Mouse (Mus musculus) ZHBTc4 (cell line): Measurements from ENCODE around the gene Apoa2.

Source experiments
- DNase-seq: peaks from one replicate; pipeline ENCODE4 v3.0.0-alpha.2; 2011; ENCODE audit warnings: low read depth, low spot score

The Apoa2 gene

GRCm38 (mm10) chr1:171224857-171225256 lies at the start of gene Apoa2:
Gene Apoa2 (plus strand): TSS chr1:171225054.
- DNase-seq, result no peak

- DNase-seq, result no peak
These were observed 45.2 kb upstream of the Apoa2 start for GRCm38 (mm10) chr1:171179487-171180171.

GRCm38 (mm10) chr1:171183025-171183424 lies 41.8 kb upstream of the Apoa2 start:
- DNase-seq, result no peak

GRCm38 (mm10) chr1:171183620-171184019 lies 41.2 kb upstream of the Apoa2 start:
- no peak for DNase-seq

- no peak for DNase-seq
These were observed 40.5 kb upstream of the Apoa2 start for GRCm38 (mm10) chr1:171184314-171184713.

GRCm38 (mm10) chr1:171185655-171186054 lies 39.2 kb upstream of the Apoa2 start:
- no peak for DNase-seq

- peak; percentile 37 for DNase-seq
These were observed 36.8 kb upstream of the Apoa2 start for GRCm38 (mm10) chr1:171187851-171188700.

- peak; percentile 27 for DNase-seq
These were observed 35.8 kb upstream of the Apoa2 start for GRCm38 (mm10) chr1:171189046-171189445.

- peak; percentile 39 for DNase-seq
These were observed 35.3 kb upstream of the Apoa2 start for GRCm38 (mm10) chr1:171189476-171190114.

- DNase-seq, result no peak
These were observed 34.0 kb upstream of the Apoa2 start for GRCm38 (mm10) chr1:171190832-171191231.

- DNase-seq, result no peak
These were observed 32.6 kb upstream of the Apoa2 start for GRCm38 (mm10) chr1:171192283-171192682.

GRCm38 (mm10) chr1:171193093-171193840 lies 31.6 kb upstream of the Apoa2 start:
- no peak for DNase-seq

GRCm38 (mm10) chr1:171193911-171194830 lies 30.7 kb upstream of the Apoa2 start:
- no peak for DNase-seq

GRCm38 (mm10) chr1:171195046-171195822 lies 29.6 kb upstream of the Apoa2 start:
- DNase-seq, result no peak

GRCm38 (mm10) chr1:171195887-171196397 lies 28.9 kb upstream of the Apoa2 start, which contains the start of gene Pcp4l1:
Gene Pcp4l1 (minus strand): TSS chr1:171196268.
- DNase-seq, result peak; percentile 84

GRCm38 (mm10) chr1:171199532-171199931 lies 25.3 kb upstream of the Apoa2 start:
- no peak for DNase-seq

GRCm38 (mm10) chr1:171200769-171201168 lies 24.1 kb upstream of the Apoa2 start:
- DNase-seq, result no peak

- no peak for DNase-seq
These were observed 21.2 kb upstream of the Apoa2 start for GRCm38 (mm10) chr1:171203471-171204248.

GRCm38 (mm10) chr1:171204249-171204644 lies 20.6 kb upstream of the Apoa2 start:
- peak; percentile 69 for DNase-seq
